Mouse (Mus musculus): ENCODE data around the gene Adamts5.

DNA sequence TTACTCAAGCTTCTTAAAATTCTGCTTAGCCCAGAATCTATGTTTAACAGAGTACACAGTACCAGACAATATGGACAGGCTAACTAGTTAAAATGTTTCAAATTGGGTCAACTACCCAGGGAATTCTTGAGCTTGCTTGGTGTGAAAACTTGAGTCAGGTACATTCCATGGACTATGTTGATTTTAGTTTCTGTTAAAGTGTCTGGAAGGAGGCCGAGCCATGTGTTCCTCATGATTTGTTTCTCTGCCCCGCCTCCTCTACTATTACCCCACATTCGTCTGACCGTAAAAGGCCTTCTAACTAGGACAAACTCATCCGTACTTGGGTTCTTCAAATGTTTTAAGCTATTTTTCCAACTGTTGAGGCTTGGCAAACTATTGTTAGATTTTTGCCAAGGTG is 24.4 kb upstream of the Adamts5 start:
- no peak for TF ChIP-seq POLR2A (IDR thresholded peaks at IDR 0.05; ENCODE audit: low read depth, low read length)
- no peak for TF ChIP-seq CTCF (IDR thresholded peaks at IDR 0.05; ENCODE audit: extremely low read depth, insufficient read length, insufficient replicate concordance, low read depth, low read length)

Data from small intestine, adult 2 months (tissue).